Mouse (Mus musculus) lung, embryonic 14.5 days (tissue): ENCODE measurements around the gene Olfr96. TPM values are rescaled to one million over a fixed set of nuclear protein-coding genes. Genes with fewer than 3 reads are reported as not detected.
"Not testable (repeated sequence)": the region's sequence is repeated elsewhere in the genome, so short reads cannot be mapped to it uniquely, and the experiment has no call there.

ENCODE experiments used
- ATAC-seq: fragments of 200-750 bp; cut with Nextera tagmentation; 2 replicates; pipeline ENCODE4 v1.8.0; 2017; ENCODE audit warnings: mild to moderate bottlenecking, moderate TSS enrichment, moderate library complexity; ENCODE audit not compliant: insufficient read depth
- DNase-seq: peaks from one replicate; pipeline ENCODE4 v3.0.0-alpha.2; 2015
- H3K27ac ChIP-seq: fragments of 300-500 bp; sonication (generic); 2 replicates; pipeline ENCODE4 v1.5.1; 2014; ENCODE audit warnings: low read depth, mild to moderate bottlenecking, moderate library complexity
- H3K27me3 ChIP-seq: fragments of 300-500 bp; sonication (generic); 2 replicates; pipeline ENCODE4 v1.6.1; 2014; ENCODE audit warnings: low read length, control low read depth; ENCODE audit not compliant: insufficient read depth
- H3K36me3 ChIP-seq: fragments of 300-500 bp; sonication (generic); 2 replicates; pipeline ENCODE4 v1.6.1; 2014; ENCODE audit warnings: control low read depth; ENCODE audit not compliant: insufficient read depth
- H3K4me1 ChIP-seq: fragments of 300-500 bp; sonication (generic); 2 replicates; pipeline ENCODE4 v1.6.1; 2014; ENCODE audit warnings: antibody characterized with exemption, control low read depth; ENCODE audit not compliant: insufficient read depth
- H3K4me2 ChIP-seq: fragments of 300-500 bp; sonication (generic); 2 replicates; pipeline ENCODE4 v1.6.1; 2014; ENCODE audit warnings: mild to moderate bottlenecking
- H3K4me3 ChIP-seq: fragments of 300-500 bp; sonication (generic); 2 replicates; pipeline ENCODE4 v1.5.1; 2014; ENCODE audit warnings: low read depth, low read length
- H3K9ac ChIP-seq: fragments of 300-500 bp; sonication (generic); 2 replicates; pipeline ENCODE4 v1.6.1; 2014
- H3K9me3 ChIP-seq: fragments of 300-500 bp; sonication (generic); 2 replicates; pipeline ENCODE4 v1.6.1; 2016; ENCODE audit warnings: low read depth, low read length, control low read depth
- CTCF ChIP-seq: IDR thresholded peaks from 2 replicates; pipeline ENCODE4 v1.5.1; 2016; ENCODE audit warnings: antibody characterized with exemption, low read depth
- WGBS: fragments of 180-500 bp; shearing (Covaris S2); extraction: QIAGEN DNeasy Blood & Tissue Kit; methylation state at CpG from one replicate; pipeline ENCODE4 v1.1.7; 2014; 5-methylcytosine and 5-hydroxymethylcytosine counted together
- polyA plus RNA-seq: library from polyadenylated mRNA; unstranded; fragments of >200 nt; fragmentation: Nextera tagmentation; extraction: Ambion mirVana; gene quantifications from 2 replicates; pipeline ENCODE4 v1.2.1, GENCODE M21; 2014

Gene Olfr96
- polyA plus RNA-seq, 1 experiment from 2014 or later, result not detected

DNA sequence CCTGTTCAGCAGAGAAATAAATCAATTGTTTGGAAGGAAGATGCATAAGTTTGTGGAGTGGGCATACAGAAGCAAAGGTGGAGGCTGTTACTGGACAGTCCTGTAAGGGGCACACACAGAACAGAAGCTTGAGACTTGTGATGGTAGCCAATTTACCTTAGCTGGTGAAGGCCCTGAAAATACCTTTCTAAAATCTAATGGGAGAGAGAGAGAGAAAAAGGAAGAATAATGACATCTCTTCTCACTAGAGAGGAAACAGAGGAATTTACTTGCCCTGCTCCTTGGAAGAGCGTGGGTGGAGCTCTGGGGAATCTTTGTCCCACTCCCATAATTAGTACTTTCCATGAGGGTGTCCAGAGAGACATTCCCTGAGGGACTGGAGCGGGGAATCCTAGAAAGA is 19.1 kb upstream of the Olfr96 start, which contains the start of gene Olfr94:
TSS of gene Olfr94 (minus strand) at position 101 of the 400 bp plus-strand sequence.
- H3K27ac ChIP-seq, result no peak within 1 kb of the TSS
- 78% methylated on average over 2 of the region's 2 CpGs for WGBS
- DNase-seq (no peak), ATAC-seq (no peak)
- H3K4me2 ChIP-seq, result no peak within 1 kb of the TSS
- H3K9ac ChIP-seq, result no peak within 1 kb of the TSS
- H3K4me3 ChIP-seq, result no peak within 1 kb of the TSS
- H3K27me3 ChIP-seq, result peaks cover 29% of the 10 kb centered on the region
- no peaks in the 10 kb centered on the region for H3K36me3 ChIP-seq
- TF ChIP-seq CTCF, result no peak
- H3K4me1 ChIP-seq, result no peaks in the 10 kb centered on the region
- no peaks in the 10 kb centered on the region for H3K9me3 ChIP-seq

DNA sequence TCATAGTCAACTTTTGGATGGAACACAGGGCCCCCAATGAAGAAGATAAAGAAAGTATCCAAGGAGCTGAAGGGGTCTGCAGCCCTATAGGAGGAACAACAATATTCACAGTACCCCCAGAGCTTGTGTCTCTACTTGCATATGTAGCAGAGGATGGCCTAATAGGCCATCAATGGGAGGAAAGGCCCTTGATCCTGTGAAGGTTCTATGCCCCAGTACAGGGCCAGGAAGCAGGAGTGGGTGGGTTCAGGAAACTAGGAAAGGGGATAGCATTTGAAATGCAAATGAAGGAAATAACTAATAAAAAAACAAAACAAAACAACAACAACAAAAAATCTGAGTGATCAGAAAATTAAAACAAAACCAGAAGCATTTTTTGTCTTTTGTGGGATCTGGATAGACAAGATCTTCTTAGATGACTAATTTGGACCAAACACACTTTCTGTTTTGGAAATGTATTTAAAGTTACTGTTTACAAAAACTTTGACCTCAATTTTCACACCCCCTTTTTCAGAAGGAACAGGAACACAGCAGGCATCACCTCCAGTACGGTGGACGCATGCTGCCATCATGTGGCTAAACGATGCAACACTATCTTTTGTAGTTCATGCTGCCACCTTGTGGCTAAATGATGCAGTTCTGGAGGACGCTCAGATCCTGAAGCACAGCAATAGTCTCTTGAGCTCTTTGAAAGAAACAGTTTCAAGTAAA is 16.6 kb upstream of the Olfr96 start:
- Histone ChIP-seq H3K9me3 (no peaks in the 10 kb centered on the region), H3K27me3 (0 out of 2 replicates have a peak, but pooled peaks cover 5% of the 10 kb centered on the region), H3K36me3 (no peaks in the 10 kb centered on the region), H3K9ac (no peak overlapping the region), H3K4me3 (no peak overlapping the region), H3K4me2 (no peak overlapping the region), H3K27ac (no peak overlapping the region), H3K4me1 (no peaks in the 10 kb centered on the region)
- peak; percentile 100 for TF ChIP-seq CTCF
- peak; percentile 86 for ATAC-seq
- DNase-seq, result peak; percentile 94
- 1% methylated on average over 4 of the region's 4 CpGs for WGBS

DNA sequence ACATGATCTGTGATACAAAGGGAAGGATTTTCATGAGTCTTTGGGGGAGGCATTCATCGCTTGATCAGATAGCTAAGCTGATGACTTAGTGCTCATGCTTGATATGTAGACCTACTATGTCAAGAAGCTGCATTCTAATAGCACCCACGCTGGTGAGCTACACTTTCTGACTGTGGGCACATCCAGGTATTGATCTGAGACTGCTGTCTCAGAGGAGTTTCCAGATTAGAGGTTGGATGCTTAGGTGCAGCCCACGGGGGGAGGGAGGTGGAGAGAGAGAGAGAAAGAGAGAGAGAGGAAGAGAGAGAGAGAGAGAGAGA is 16.1 kb upstream of the Olfr96 start:
- peak; percentile 41; the same call in 1 of the 2 replicates for ATAC-seq
- no peaks in the 10 kb centered on the region for H3K36me3 ChIP-seq
- H3K27ac ChIP-seq, result no peak overlapping the region
- H3K4me3 ChIP-seq, result no peak overlapping the region
- no peak overlapping the region for H3K9ac ChIP-seq
- no peak for TF ChIP-seq CTCF
- DNase-seq, result no peak
- H3K9me3 ChIP-seq, result no peaks in the 10 kb centered on the region
- 0 out of 2 replicates have a peak, but pooled peaks cover 5% of the 10 kb centered on the region for H3K27me3 ChIP-seq
- no peaks in the 10 kb centered on the region for H3K4me1 ChIP-seq
- 20% methylated on average over 3 of the region's 3 CpGs for WGBS
- no peak overlapping the region for H3K4me2 ChIP-seq

DNA sequence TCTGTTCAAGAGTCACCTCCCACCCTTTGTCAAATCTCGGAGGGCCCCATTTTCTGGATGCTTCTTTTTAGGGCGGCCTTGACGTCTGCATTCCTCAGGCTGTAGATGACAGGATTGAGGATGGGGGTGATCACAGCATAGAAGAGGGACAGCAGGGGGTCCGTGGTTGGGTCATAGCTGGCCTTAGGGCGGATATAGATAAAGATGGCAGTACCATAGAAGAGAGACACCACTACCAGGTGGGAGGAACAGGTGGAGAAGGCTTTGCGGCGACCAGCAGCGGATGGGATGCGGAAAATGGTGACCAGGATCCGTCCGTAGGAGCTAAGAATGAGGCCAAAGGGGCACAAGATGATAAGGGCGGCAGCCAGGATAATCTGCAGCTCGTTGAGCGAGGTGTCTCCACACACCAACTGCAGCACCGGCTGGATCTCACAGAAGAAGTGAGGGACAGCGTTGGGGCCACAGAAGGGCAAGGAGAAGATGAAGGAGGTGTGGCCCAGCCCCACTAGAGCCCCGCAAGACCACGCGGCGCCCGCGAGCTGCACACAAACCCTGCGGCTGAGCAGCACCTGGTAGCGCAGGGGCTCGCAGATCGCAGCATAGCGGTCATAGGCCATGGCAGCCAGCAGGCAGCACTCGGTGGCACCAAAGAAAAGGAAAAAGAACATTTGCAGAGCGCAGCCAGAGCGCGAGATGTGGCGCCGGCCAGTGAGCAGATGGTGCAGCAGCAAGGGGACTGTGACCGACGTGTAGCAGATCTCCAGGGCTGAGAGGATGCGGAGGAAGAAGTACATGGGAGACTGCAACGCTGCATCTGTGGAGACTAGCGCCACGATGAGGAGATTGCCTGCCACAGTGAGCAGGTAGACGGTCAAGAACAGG is 8.8 kb upstream of the Olfr96 start:
- Histone ChIP-seq H3K4me2 (no peak overlapping the region), H3K9me3 (no peaks in the 10 kb centered on the region), H3K4me1 (no peaks in the 10 kb centered on the region), H3K4me3 (0 out of 2 replicates have a peak overlapping the region, but pooled peaks have one; percentile 0), H3K9ac (no peak overlapping the region), H3K36me3 (no peaks in the 10 kb centered on the region), H3K27me3 (peaks cover 17% of the 10 kb centered on the region), H3K27ac (no peak overlapping the region)
- ATAC-seq, result no peak
- 11% methylated on average over 40 of the region's 40 CpGs for WGBS
- no peak for TF ChIP-seq CTCF
- peak; percentile 1 for DNase-seq

GRCm38 (mm10) chr17:37213018-37213417 is 6.9 kb upstream of the Olfr96 start, which contains the start of gene Olfr95:
Gene Olfr95 (minus strand): TSS chr17:37213118.
- no peaks in the 10 kb centered on the region for H3K4me1 ChIP-seq
- peaks cover 17% of the 10 kb centered on the region for H3K27me3 ChIP-seq
- ATAC-seq, result no peak
- H3K27ac ChIP-seq, result no peak within 1 kb of the TSS
- no peaks in the 10 kb centered on the region for H3K36me3 ChIP-seq
- no peak within 1 kb of the TSS for H3K4me3 ChIP-seq
- TF ChIP-seq CTCF, result no peak
- H3K9ac ChIP-seq, result no peak within 1 kb of the TSS
- 66% methylated on average over 3 of the region's 3 CpGs for WGBS
- no peak within 1 kb of the TSS for H3K4me2 ChIP-seq
- DNase-seq, result no peak
- H3K9me3 ChIP-seq, result no peaks in the 10 kb centered on the region

GRCm38 (mm10) chr17:37218486-37218885 is 1.5 kb upstream of the Olfr96 start:
- H3K9ac ChIP-seq, result no peak overlapping the region
- H3K9me3 ChIP-seq, result no peaks in the 10 kb centered on the region
- no peak for DNase-seq
- H3K4me2 ChIP-seq, result no peak overlapping the region
- H3K4me1 ChIP-seq, result no peaks in the 10 kb centered on the region
- no peaks in the 10 kb centered on the region for H3K36me3 ChIP-seq
- H3K4me3 ChIP-seq, result no peak overlapping the region
- ATAC-seq, result no peak
- TF ChIP-seq CTCF, result no peak
- H3K27me3 ChIP-seq, result no peaks in the 10 kb centered on the region
- no peak overlapping the region for H3K27ac ChIP-seq
- 79% methylated on average over 3 of the region's 3 CpGs for WGBS

DNA sequence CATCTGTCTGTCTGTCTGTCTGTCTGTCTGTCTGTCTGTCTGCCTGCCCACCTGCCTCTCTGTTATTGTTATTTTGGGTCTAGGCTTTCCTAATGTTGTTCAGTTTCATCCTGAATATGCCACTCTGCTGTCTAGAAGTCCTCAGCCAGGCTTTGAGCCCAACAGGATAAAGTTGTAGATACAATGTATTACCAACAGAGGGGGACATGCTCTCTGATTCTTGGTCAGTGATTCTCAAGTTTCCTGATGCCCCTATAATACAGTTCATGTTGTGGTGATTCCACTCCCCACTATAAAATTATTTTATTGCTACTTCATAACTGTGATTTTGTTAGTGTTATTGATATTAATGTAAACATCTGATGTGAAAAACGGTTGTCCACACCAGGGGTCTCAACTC is 1.9 kb downstream of the Olfr96 start:
- no peak for ATAC-seq
- Histone ChIP-seq H3K9ac (no peak overlapping the region), H3K9me3 (no peaks in the 10 kb centered on the region), H3K4me2 (no peak overlapping the region), H3K27ac (no peak overlapping the region), H3K4me1 (no peaks in the 10 kb centered on the region), H3K4me3 (no peak overlapping the region), H3K27me3 (no peaks in the 10 kb centered on the region), H3K36me3 (no peaks in the 10 kb centered on the region)
- WGBS, result 18% methylated on average over 1 of the region's 1 CpGs
- TF ChIP-seq CTCF, result no peak
- peak; percentile 8 for DNase-seq

DNA sequence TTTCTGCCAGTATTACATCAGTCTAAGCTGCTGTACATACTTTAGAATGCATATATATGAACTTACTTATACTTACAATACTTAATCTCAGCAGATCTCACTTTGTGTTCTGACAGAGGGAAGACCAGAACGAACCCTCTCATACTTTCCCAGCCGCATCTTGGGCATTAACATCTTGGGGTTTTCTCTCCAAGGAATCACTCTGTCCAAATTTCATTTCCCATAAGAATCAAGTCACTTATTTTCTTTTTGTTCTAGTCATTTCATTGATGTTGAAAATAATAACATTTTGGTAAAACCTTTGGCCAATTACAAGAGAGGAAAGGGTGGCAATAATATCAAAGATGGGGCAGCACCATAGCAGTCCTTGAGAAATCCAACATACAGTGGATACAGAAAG is 17.3 kb downstream of the Olfr96 start, which contains the start of gene Olfr97:
TSS of gene Olfr97 (minus strand) at position 101 of the 400 bp plus-strand sequence.
- H3K36me3 ChIP-seq, H3K9me3 ChIP-seq, ATAC-seq, H3K4me1 ChIP-seq, DNase-seq, H3K9ac ChIP-seq, H3K27me3 ChIP-seq, H3K27ac ChIP-seq, H3K4me3 ChIP-seq, H3K4me2 ChIP-seq: not testable (repeated sequence)
- 73% methylated on average over 2 of the region's 2 CpGs for WGBS
